Mouse (Mus musculus) limb, embryonic 14.5 days (tissue): ENCODE data around the gene Spata16. TPM values are rescaled to one million over a fixed set of nuclear protein-coding genes. Genes with fewer than 3 reads are reported as not detected.

Experiments
- ATAC-seq: fragments of 200-750 bp; cut with Nextera tagmentation; 2 replicates; pipeline ENCODE4 v1.8.0; 2017; ENCODE audit warnings: low read depth, moderate number of reproducible peaks, moderate TSS enrichment; ENCODE audit not compliant: low FRiP score
- DNase-seq: peaks from one replicate; pipeline ENCODE4 v3.0.0-alpha.2; 2015; ENCODE audit warnings: low spot score
- H3K27ac ChIP-seq: fragments of 300-500 bp; sonication (generic); replicated peaks from 2 replicates; pipeline ENCODE4 v1.5.1; 2014; ENCODE audit warnings: low read depth, mild to moderate bottlenecking, low read length, moderate library complexity, mixed read lengths
- H3K27me3 ChIP-seq: fragments of 300-500 bp; sonication (generic); 2 replicates; pipeline ENCODE4 v1.6.1; 2014; ENCODE audit warnings: low read length, mixed read lengths; ENCODE audit not compliant: control insufficient read depth, insufficient read depth
- H3K36me3 ChIP-seq: fragments of 300-500 bp; sonication (generic); 2 replicates; pipeline ENCODE4 v1.6.1; 2014; ENCODE audit warnings: mild to moderate bottlenecking, low read length, moderate library complexity, mixed read lengths; ENCODE audit not compliant: control insufficient read depth, insufficient read depth
- H3K4me1 ChIP-seq: fragments of 300-500 bp; sonication (generic); 2 replicates; pipeline ENCODE4 v1.6.1; 2014; ENCODE audit warnings: antibody characterized with exemption, low read length, mixed read lengths; ENCODE audit not compliant: control insufficient read depth, insufficient read depth
- H3K4me2 ChIP-seq: fragments of 300-500 bp; sonication (generic); replicated peaks from 2 replicates; pipeline ENCODE4 v1.6.1; 2014; ENCODE audit warnings: low read depth, mild to moderate bottlenecking, low read length, moderate library complexity; ENCODE audit not compliant: severe bottlenecking
- H3K4me3 ChIP-seq: fragments of 300-500 bp; sonication (generic); replicated peaks from 2 replicates; pipeline ENCODE4 v1.5.1; 2014; ENCODE audit warnings: low read length
- H3K9ac ChIP-seq: fragments of 300-500 bp; sonication (generic); 2 replicates; pipeline ENCODE4 v1.6.1; 2014; ENCODE audit warnings: mild to moderate bottlenecking, low read depth, low read length, moderate library complexity; ENCODE audit not compliant: severe bottlenecking
- H3K9me3 ChIP-seq: fragments of 300-500 bp; sonication (generic); 2 replicates; pipeline ENCODE4 v1.6.1; 2016; ENCODE audit warnings: low read length; ENCODE audit not compliant: control insufficient read depth
- POLR2A ChIP-seq: fragments of 200-500 bp; IDR thresholded peaks from 2 replicates; pipeline ENCODE4 v1.8.0; 2012; ENCODE audit warnings: inconsistent platforms, mild to moderate bottlenecking, moderate library complexity, borderline replicate concordance; ENCODE audit not compliant: insufficient read depth, insufficient read length; ENCODE audit errors: extremely low read depth
- WGBS: fragments of 180-500 bp; shearing (Covaris S2); extraction: QIAGEN DNeasy Blood & Tissue Kit; methylation state at CpG from one replicate; pipeline ENCODE4 v1.1.7; 2014; 5-methylcytosine and 5-hydroxymethylcytosine counted together
- polyA plus RNA-seq, 2 experiments: library from polyadenylated mRNA; depleted of rRNA in 1 of 2; stranded (reverse) in 1 of 2; unstranded in 1 of 2; fragments of >200 nt; fragmentation: Nextera tagmentation in 1 of 2; extraction: Ambion mirVana in 1 of 2; gene quantifications; 2 replicates each; pipeline versions ENCODE4 v1.2.1 to v1.2.3; 2012 to 2014

Gene Spata16
- polyA plus RNA-seq, 2 experiments, result not detected

DNA sequence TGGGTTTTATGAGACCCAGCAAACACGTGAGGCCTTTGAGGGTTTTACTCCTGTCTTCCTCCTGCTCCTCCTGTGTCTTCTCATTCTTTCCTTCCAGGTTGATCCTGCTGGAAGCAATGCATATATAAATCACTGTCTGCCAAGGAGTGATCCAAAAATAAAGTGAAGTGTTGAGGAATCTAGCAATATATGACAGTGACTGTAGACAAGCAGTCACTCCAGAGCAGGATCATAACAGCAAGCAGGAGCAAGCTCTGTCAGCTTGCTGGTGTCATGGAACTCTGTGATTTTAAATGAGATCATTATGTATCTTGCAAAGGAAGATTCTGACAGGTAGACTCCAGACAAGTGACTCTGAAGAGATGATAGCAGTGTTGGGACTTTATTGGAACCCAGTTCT lies 159.5 kb downstream of the Spata16 start:
- Histone ChIP-seq H3K4me1 (no peaks in the 10 kb centered on the region), H3K27me3 (no peaks in the 10 kb centered on the region), H3K4me3 (no peak overlapping the region), H3K27ac (no peak overlapping the region), H3K9ac (no peak overlapping the region), H3K36me3 (no peaks in the 10 kb centered on the region), H3K9me3 (no peaks in the 10 kb centered on the region), H3K4me2 (no peak overlapping the region)
- no peak for TF ChIP-seq POLR2A
- ATAC-seq, result no peak
- WGBS, result 69% methylated on average over 1 of the region's 1 CpGs
- DNase-seq, result no peak

DNA sequence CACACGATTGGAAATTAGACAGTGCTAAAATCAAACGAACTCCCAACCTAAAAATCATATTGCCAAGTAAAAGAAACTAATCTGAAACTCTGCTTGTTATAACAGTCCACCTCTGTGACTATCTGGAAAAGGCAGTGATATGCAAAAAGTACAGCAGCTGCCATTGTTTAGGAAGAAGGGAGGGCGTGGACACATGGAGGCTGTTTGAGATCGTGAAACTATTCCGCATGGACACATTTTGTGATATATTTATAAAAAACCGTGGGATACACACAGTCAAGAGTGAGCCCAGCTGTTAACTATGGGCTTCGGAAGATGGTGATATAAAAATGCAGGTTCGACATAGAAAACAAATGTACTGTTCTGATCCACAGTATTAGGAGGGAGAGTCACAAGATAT lies 176.9 kb downstream of the Spata16 start:
- Histone ChIP-seq H3K4me2 (no peak overlapping the region), H3K4me1 (no peaks in the 10 kb centered on the region), H3K27ac (no peak overlapping the region), H3K9me3 (no peaks in the 10 kb centered on the region), H3K36me3 (no peaks in the 10 kb centered on the region), H3K4me3 (no peak overlapping the region), H3K27me3 (no peaks in the 10 kb centered on the region), H3K9ac (no peak overlapping the region)
- DNase-seq (no peak), ATAC-seq (no peak)
- TF ChIP-seq POLR2A, result no peak
- WGBS, result 83% methylated on average over 8 of the region's 8 CpGs

DNA sequence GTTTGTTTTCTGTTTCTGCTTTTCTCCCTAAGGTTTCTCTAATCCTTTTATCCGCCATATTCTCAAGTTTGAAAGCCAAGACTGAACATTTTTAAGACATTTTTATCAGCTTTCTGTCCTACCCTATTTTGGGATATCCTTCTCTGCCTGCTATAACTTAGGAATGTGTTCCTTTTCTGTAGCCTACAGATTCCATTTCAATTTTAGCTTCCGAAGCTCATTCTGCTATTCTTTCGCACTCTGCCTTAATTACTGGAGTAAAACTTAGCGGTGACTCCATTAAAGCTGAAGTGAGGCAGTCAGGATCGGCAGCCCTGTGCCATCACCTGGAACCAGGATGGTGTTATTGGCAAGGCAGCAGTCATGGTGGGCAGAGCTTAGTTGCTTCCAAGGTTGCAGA lies 178.3 kb downstream of the Spata16 start:
- no peak overlapping the region for H3K4me3 ChIP-seq
- H3K9me3 ChIP-seq, result no peaks in the 10 kb centered on the region
- H3K36me3 ChIP-seq, result no peaks in the 10 kb centered on the region
- DNase-seq (no peak), ATAC-seq (no peak)
- 91% methylated on average over 5 of the region's 5 CpGs for WGBS
- no peaks in the 10 kb centered on the region for H3K4me1 ChIP-seq
- H3K27ac ChIP-seq, result no peak overlapping the region
- H3K4me2 ChIP-seq, result no peak overlapping the region
- no peak overlapping the region for H3K9ac ChIP-seq
- no peak for TF ChIP-seq POLR2A
- H3K27me3 ChIP-seq, result no peaks in the 10 kb centered on the region

DNA sequence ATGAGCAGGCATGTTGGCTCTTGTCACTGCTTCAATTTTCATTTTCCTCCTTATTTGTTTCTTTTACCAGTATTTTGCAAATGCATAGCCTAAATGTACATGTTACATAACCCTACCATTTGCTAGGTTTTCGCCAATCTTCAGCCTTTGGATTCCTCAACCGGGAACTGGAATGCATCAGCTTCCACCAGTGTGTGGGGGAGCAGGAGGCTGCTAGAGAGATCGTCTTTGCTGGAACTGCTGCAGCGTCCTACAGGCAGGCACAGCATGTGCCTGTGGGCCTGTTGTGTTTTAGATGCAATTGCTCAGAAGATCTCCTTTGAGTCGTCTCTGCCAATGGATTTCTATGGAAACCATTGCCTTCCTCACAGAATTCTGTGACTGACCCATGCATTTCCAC lies 182.0 kb downstream of the Spata16 start:
- TF ChIP-seq POLR2A, result no peak
- Histone ChIP-seq H3K4me2 (no peak overlapping the region), H3K27me3 (no peaks in the 10 kb centered on the region), H3K4me3 (no peak overlapping the region), H3K36me3 (no peaks in the 10 kb centered on the region), H3K9ac (no peak overlapping the region), H3K27ac (no peak overlapping the region), H3K9me3 (no peaks in the 10 kb centered on the region), H3K4me1 (no peaks in the 10 kb centered on the region)
- DNase-seq (no peak), ATAC-seq (no peak)
- 56% methylated on average over 5 of the region's 5 CpGs for WGBS

DNA sequence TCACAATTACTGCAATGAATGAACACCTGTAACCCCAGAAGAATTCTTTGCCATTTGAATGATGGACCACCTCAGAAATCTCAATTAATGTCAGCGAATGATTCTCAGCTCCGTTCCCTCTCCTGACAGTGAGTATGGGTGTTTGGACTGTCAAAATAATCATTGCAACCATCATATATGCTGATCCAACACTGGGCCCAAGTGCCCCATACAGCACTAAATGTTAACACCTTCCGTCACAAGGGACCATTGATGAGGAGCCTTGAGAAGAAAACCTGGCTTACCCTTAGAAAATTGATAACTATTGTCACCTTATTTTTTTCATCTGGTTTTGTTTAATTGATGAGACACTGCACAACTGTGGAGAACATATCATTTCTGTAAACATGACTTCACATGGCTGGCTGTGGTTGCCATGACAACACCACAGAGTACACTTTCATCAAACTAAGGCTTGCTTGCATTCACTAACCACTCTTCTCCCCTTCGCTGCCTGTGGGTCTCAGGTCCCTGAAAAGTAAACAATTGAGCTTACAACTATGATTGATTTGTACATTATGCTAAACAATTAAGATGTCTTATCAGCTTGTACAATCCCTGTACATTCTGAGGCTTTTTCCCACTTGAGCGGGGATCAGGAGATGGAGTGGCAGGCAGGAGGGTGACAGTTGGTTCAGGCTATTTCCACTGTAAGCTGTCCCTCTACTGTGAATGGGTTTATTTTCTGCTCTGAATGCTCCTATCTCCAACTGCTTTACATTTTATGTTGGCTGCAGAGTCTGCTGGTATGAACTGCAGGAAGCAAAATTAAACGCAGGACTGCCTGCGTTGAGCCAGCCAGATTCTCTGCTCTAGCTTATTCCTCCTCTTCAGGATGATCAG lies 189.8 kb downstream of the Spata16 start:
- DNase-seq, result no peak
- H3K4me1 ChIP-seq, result no peaks in the 10 kb centered on the region
- WGBS, result 85% methylated on average over 7 of the region's 7 CpGs
- H3K9ac ChIP-seq, result no peak overlapping the region
- no peak overlapping the region for H3K27ac ChIP-seq
- TF ChIP-seq POLR2A, result no peak
- H3K9me3 ChIP-seq, result no peaks in the 10 kb centered on the region
- no peak overlapping the region for H3K4me3 ChIP-seq
- no peaks in the 10 kb centered on the region for H3K27me3 ChIP-seq
- H3K4me2 ChIP-seq, result no peak overlapping the region
- ATAC-seq, result no peak
- H3K36me3 ChIP-seq, result no peaks in the 10 kb centered on the region

DNA sequence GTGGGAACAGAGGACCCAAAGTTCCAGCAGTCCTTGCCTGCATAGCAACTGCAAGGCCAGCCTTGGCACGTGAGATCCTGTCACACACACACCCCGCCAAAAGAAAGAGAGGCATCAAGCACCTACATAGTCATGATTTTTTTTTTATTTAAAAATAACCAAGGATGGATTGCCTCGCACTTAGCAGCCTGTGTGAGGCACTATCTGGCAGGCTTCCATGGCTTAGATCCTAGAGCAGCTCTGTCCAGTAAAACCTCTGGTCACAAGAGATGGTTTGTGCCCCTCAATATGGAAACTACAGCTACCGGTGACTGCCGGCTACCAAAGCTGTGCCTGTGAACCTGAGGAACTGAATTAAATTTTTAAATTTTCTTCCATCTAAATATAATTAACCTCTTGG lies 195.5 kb downstream of the Spata16 start:
- Histone ChIP-seq H3K27ac (no peak overlapping the region), H3K9me3 (no peaks in the 10 kb centered on the region), H3K36me3 (no peaks in the 10 kb centered on the region), H3K4me1 (no peaks in the 10 kb centered on the region), H3K4me3 (no peak overlapping the region), H3K9ac (no peak overlapping the region), H3K4me2 (no peak overlapping the region), H3K27me3 (no peaks in the 10 kb centered on the region)
- 63% methylated on average over 5 of the region's 5 CpGs for WGBS
- DNase-seq (peak; percentile 31), ATAC-seq (no peak; the same call in 1 of the 2 replicates)
- no peak for TF ChIP-seq POLR2A
